Mouse (Mus musculus): ENCODE measurements at regions not wholly inside any gene's neighbourhood (a gene's known extent, or its start where the extent isn't known, plus 50 kb on each side); places are given as distances from the start of the nearest gene placed in this dataset.

DNA sequence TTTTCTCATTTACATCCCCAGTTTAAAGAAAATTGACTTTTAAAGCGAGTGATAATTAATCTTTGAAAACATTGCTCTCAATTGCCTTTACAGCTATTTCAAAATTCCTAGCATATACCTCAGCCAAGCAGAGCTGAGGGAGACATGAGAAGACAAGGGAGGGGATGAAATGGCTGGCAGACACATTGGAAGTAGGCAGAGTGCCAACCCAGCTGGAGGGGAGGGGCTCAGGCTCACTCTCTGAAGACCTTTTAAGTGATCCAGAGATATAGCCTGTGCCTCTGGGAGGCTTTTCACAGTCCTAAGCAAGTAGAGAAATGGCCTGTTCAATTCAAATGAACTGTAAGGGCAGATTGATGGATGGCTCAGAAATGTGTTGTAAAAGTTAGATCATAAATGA lies 122.5 kb upstream of the Thsd7b start:
- TF ChIP-seq POLR2A (IDR thresholded peaks at IDR 0.05; ENCODE audit: insufficient read depth, low read length): no peak
- no peak for TF ChIP-seq CTCF (IDR thresholded peaks at IDR 0.05; ENCODE audit: low read depth, low read length)

Data from ES-Bruce4 (cell line).